7 mouse cellular contexts compared by ENCODE assay signal in genomic region chr5:110788684-110789083, GRCm38 (mm10). TPM values are rescaled to one million over a fixed set of nuclear protein-coding genes. Genes with fewer than 3 reads are reported as not detected.
A peak's percentile ranks its signal among the peaks of the same experiment; 100 is the strongest.
DNase-seq lines count a peak whose midpoint lies in the region; ATAC-seq and TF ChIP-seq lines count a peak whose summit lies in the region.

No protein-coding gene starts in this region.

- no peaks in the 10 kb centered on the region for H3K9me3 ChIP-seq in limb, embryonic 14.5 days (ENCODE audit: control insufficient read depth, low read length)
- no peaks in the 10 kb centered on the region for H3K9me3 ChIP-seq in midbrain, embryonic 16.5 days (replicated peaks; ENCODE audit: control insufficient read depth, low read length, poor library complexity, severe bottlenecking)

- H3K4me1 ChIP-seq in limb, embryonic 14.5 days (ENCODE audit: control insufficient read depth, insufficient read depth, low read length) = no peaks in the 10 kb centered on the region
- no peaks in the 10 kb centered on the region for H3K4me1 ChIP-seq in midbrain, embryonic 16.5 days (ENCODE audit: control insufficient read depth, insufficient read depth, low read length)

- intact Hi-C loops in heart, postnatal 14 days (cut with DNase I) = loop anchor here (2.0 to 5.0 kb wide), 3 partner anchors 49 to 484 kb away; partner anchors contain the start of genes Chek2 and Hscb

- H3K4me3 ChIP-seq in limb, embryonic 14.5 days (replicated peaks; ENCODE audit: low read length) = no peak overlapping the region
- no peak overlapping the region for H3K4me3 ChIP-seq in midbrain, embryonic 16.5 days (ENCODE audit: low read depth, low read length)

- TF ChIP-seq POLR2A in limb, embryonic 14.5 days (IDR thresholded peaks at IDR 0.05; ENCODE audit: borderline replicate concordance, extremely low read depth, insufficient read depth, insufficient read length) = no peak

- no peak overlapping the region for H3K27ac ChIP-seq in limb, embryonic 14.5 days (replicated peaks; ENCODE audit: low read depth, low read length)
- H3K27ac ChIP-seq in midbrain, embryonic 16.5 days (ENCODE audit: low read length) = no peak overlapping the region

- H3K36me3 ChIP-seq in limb, embryonic 14.5 days (ENCODE audit: control insufficient read depth, insufficient read depth, low read length) = peaks cover 91% of the 10 kb centered on the region
- peaks cover 59% of the 10 kb centered on the region for H3K36me3 ChIP-seq in midbrain, embryonic 16.5 days (ENCODE audit: control insufficient read depth, insufficient read depth, low read length)

- ATAC-seq in limb, embryonic 14.5 days (ENCODE audit: low FRiP score, low read depth) = peak; percentile 48; the same call in 1 of the 2 replicates
- peak; percentile 49; the same call in 1 of the 2 replicates for ATAC-seq in midbrain, embryonic 16.5 days

- no peak overlapping the region for H3K9ac ChIP-seq in limb, embryonic 14.5 days (ENCODE audit: low read depth, low read length, severe bottlenecking)
- no peak overlapping the region for H3K9ac ChIP-seq in midbrain, embryonic 16.5 days (ENCODE audit: low read depth, low read length)

- no peaks in the 10 kb centered on the region for H3K27me3 ChIP-seq in limb, embryonic 14.5 days (ENCODE audit: control insufficient read depth, insufficient read depth, low read length)
- no peaks in the 10 kb centered on the region for H3K27me3 ChIP-seq in midbrain, embryonic 16.5 days (ENCODE audit: control insufficient read depth, insufficient read depth, low read depth, low read length)

- H3K4me2 ChIP-seq in limb, embryonic 14.5 days (replicated peaks; ENCODE audit: low read depth, low read length, severe bottlenecking) = no peak overlapping the region
- no peak overlapping the region for H3K4me2 ChIP-seq in midbrain, embryonic 16.5 days (ENCODE audit: low read length)

- peak; percentile 58 for DNase-seq in A20 (ENCODE audit: low read depth, low spot score)
- peak; percentile 32 to 48 for DNase-seq in CD8-positive naive resting alpha-beta T cell, adult 2 months (ENCODE audit: low read depth in 2 of 2, low spot score in 2 of 2)
- peak; percentile 78 for DNase-seq in embryo, embryonic 10.5 days (ENCODE audit: low spot score)
- DNase-seq in heart, postnatal 14 days = peak; percentile 36 to 69
- peak; percentile 31 for DNase-seq in limb, embryonic 14.5 days (ENCODE audit: low spot score)
- peak; percentile 31 for DNase-seq in yolk sac, embryonic 10.5 days (ENCODE audit: low spot score)

- WGBS in limb, embryonic 14.5 days = 61% methylated on average over 5 of the region's 5 CpGs
- 66% methylated on average over 5 of the region's 5 CpGs for WGBS in midbrain, embryonic 16.5 days

RNA-seq across cellular contexts. Expression of gene Pus1, which starts 8.2 kb away (rescaled TPM):
- 10 to 100 TPM; 15.3 to 15.4 TPM for total RNA-seq in heart, postnatal 14 days (2021)
- polyA plus RNA-seq in limb, embryonic 14.5 days (2012; rRNA removed) = 29.4 and 30.6 TPM in 2 replicates
- polyA plus RNA-seq in limb, embryonic 14.5 days (2014; fragmentation: Nextera tagmentation; extraction: Ambion mirVana) = 20.0 and 20.9 TPM in 2 replicates
- polyA plus RNA-seq in midbrain, embryonic 16.5 days (2015; fragmentation: Nextera tagmentation; extraction: Ambion mirVana) = 18.2 and 18.6 TPM in 2 replicates

RNA-seq across cellular contexts. Expression of gene Ep400, which starts 18.2 kb away (rescaled TPM):
- total RNA-seq in heart, postnatal 14 days (2021) = 10 to 100 TPM; 46.6 TPM
- polyA plus RNA-seq in limb, embryonic 14.5 days (2012; rRNA removed) = 62.2 and 65.1 TPM in 2 replicates
- polyA plus RNA-seq in limb, embryonic 14.5 days (2014; fragmentation: Nextera tagmentation; extraction: Ambion mirVana) = 37.9 and 38.2 TPM in 2 replicates
- 51.6 and 52.6 TPM in 2 replicates for polyA plus RNA-seq in midbrain, embryonic 16.5 days (2015; fragmentation: Nextera tagmentation; extraction: Ambion mirVana)

RNA-seq across cellular contexts. Expression of gene Ulk1, which starts 21.2 kb away (rescaled TPM):
- 10 to 100 TPM; 76.1 to 76.9 TPM for total RNA-seq in heart, postnatal 14 days (2021)
- polyA plus RNA-seq in limb, embryonic 14.5 days (2012; rRNA removed) = 62.6 and 85.6 TPM in 2 replicates
- polyA plus RNA-seq in limb, embryonic 14.5 days (2014; fragmentation: Nextera tagmentation; extraction: Ambion mirVana) = 28.1 and 36.9 TPM in 2 replicates
- polyA plus RNA-seq in midbrain, embryonic 16.5 days (2015; fragmentation: Nextera tagmentation; extraction: Ambion mirVana) = 29.9 and 31.5 TPM in 2 replicates

RNA-seq across cellular contexts. Expression of gene Hscb, which starts 50.9 kb away (rescaled TPM):
- 10 to 100 TPM; 16.4 to 20.7 TPM for total RNA-seq in heart, postnatal 14 days (2021)
- 19.2 and 19.3 TPM in 2 replicates for polyA plus RNA-seq in limb, embryonic 14.5 days (2012; rRNA removed)
- polyA plus RNA-seq in limb, embryonic 14.5 days (2014; fragmentation: Nextera tagmentation; extraction: Ambion mirVana) = 19.4 and 23.9 TPM in 2 replicates
- 7.7 and 8.7 TPM in 2 replicates for polyA plus RNA-seq in midbrain, embryonic 16.5 days (2015; fragmentation: Nextera tagmentation; extraction: Ambion mirVana)

RNA-seq across cellular contexts. Expression of gene Chek2, which starts 51.1 kb away (rescaled TPM):
- 1 to 10 TPM; 4.0 to 5.2 TPM for total RNA-seq in heart, postnatal 14 days (2021)
- 15.2 and 18.1 TPM in 2 replicates for polyA plus RNA-seq in limb, embryonic 14.5 days (2012; rRNA removed)
- 15.5 and 16.2 TPM in 2 replicates for polyA plus RNA-seq in limb, embryonic 14.5 days (2014; fragmentation: Nextera tagmentation; extraction: Ambion mirVana)
- polyA plus RNA-seq in midbrain, embryonic 16.5 days (2015; fragmentation: Nextera tagmentation; extraction: Ambion mirVana) = 4.4 and 4.5 TPM in 2 replicates
